Mouse (Mus musculus) layer of hippocampus, postnatal 36 days (tissue): Measurements from ENCODE around the gene C130050O18Rik. TPM values are rescaled to one million over a fixed set of nuclear protein-coding genes. Genes with fewer than 3 reads are reported as not detected.
"Not testable (repeated sequence)": the region's sequence is repeated elsewhere in the genome, so short reads cannot be mapped to it uniquely, and the experiment has no call there.

ENCODE experiments used
- DNase-seq, 2 experiments: peaks; one replicate each; pipeline ENCODE4 v3.0.0; 2022
- total RNA-seq, 2 experiments: library from RNA; stranded (reverse); gene quantifications; 2 replicates each; pipeline ENCODE4 v1.2.3; 2021

Gene C130050O18Rik
- total RNA-seq, 2 experiments from 2014 or later, result 0.20 TPM; not detected in 1

- DNase-seq, result peak; percentile 84 to 88
These were observed 24.5 kb upstream of the C130050O18Rik start for GRCm38 (mm10) chr5:139380385-139381248.

- DNase-seq, result no peak
These were observed 23.2 kb upstream of the C130050O18Rik start for GRCm38 (mm10) chr5:139381586-139382513.

DNA sequence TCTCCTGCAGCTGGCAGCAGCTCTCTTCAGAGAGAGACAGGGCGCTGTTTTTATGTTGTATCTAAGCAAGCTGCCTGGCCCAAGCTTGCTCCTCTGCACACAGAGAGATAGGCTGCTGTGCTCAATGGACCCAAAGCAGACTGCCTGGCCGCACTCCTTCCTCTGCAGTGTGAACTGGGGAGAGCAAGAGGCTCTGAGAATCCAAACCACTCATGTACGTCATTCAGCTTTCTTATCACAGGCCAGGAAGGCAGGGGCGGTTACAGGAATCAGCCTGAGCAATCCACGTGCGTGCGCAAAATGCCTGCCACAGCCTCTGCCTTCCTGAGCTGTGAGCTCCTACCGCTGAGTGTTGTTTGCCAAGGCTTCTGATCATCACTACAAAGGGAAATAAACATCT, 22.3 kb upstream of the C130050O18Rik start:
- DNase-seq, result no peak

DNA sequence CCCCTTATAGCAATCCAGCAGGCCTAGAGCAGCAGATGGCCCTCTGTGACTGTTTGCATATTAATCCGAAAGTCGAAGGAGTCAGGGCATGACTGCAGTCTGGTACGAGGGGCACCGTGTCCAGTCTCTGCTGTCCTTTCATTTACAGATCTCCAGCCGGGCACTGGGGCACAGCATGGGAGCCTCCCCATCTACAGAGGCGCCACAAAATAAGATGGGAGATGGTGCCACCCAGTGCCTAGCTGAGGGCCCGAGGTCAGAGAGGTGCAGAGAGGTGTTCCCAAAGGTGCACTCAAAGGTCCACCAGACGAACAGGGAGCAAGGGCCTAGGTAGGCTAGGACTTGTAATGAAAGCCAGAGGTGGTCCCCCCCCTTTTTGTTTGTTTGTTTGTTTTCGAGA, 21.8 kb upstream of the C130050O18Rik start:
- no peak for DNase-seq

DNA sequence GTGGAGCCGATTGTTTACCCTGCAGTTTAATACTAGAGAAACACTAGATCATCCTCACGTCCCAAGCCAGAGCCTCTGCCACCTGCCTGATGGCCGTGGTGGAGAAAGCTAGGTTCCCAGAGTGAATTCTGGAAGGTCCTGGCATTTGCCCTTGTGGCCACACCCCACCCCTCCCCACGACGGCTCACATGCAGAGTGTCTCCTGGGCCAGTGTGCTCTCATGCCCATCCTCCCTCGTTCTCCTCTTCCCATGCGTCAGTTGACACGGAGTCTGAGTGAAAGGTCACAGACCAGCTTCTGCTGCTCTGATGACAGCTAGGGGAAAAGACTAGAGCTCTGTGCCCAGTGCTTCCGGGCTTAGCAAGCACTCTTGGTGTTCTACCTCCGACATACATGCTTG, 20.5 kb upstream of the C130050O18Rik start:
- no peak for DNase-seq

DNA sequence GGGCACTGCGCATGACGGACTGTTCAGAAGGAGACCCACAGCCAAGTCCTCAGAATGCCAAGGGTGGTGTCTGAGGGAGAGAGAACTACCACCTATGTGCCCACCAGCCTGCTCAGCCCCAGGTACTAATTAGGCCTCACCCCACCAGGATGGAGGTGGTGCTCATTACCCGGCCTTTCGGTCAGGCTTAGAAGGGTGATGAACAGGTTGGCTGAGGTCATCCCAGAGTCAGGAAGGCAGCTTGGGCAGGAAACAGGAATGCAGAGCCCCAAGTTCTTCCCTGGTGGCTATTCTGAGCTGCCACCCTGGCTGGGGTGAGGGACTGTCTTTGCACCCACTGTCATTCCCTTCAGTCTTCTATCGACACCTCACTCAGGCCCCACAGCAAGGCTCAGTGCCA, 19.0 kb upstream of the C130050O18Rik start:
- DNase-seq, result no peak

GRCm38 (mm10) chr5:139387329-139388194, 17.5 kb upstream of the C130050O18Rik start:
- DNase-seq, result no peak

DNA sequence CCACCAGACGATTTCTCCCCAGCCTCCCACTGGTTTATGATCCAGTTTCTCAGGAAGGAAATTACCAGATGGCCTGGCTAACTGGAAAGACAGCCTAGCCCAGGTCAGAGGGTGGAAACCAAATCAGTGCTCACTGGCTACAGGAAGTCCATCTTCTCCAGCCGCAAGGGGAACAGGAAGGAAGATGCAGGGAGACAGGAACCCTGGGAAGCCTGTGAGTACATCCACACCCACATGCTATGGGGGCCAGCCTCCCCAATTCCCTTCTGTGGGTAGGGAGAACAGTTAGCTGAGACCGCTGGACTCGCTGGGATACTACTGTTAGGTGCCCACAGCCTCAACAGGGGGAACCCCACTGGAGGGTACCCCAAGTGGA, 16.9 kb upstream of the C130050O18Rik start:
- no peak for DNase-seq

- peak; percentile 55 to 73 for DNase-seq
These were observed 16.1 kb upstream of the C130050O18Rik start for GRCm38 (mm10) chr5:139388694-139389675.

DNA sequence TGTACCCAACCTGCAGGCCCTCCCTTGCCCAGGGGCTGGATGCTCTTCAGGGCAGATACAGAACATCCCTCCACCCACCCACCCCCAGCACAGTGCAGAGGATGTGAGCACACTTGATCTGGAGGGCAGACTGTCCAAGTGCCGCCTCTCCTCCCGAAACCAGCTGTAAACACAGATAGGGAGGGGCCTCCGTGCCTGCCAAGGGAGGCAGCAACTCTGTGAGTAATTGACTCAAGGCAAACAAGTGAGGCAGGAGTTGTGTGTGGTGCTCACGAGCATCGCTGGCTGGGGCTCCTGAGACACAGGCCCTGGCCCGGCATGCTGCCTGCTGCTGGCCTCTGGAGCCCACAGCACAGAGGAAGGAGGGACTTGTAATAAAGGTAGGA, 15.4 kb upstream of the C130050O18Rik start:
- peak; percentile 46 to 60 for DNase-seq

- not testable (repeated sequence) for DNase-seq
These were observed 14.6 kb upstream of the C130050O18Rik start for GRCm38 (mm10) chr5:139390324-139391119.

- no peak for DNase-seq
These were observed 13.6 kb upstream of the C130050O18Rik start for GRCm38 (mm10) chr5:139391309-139391990.

DNA sequence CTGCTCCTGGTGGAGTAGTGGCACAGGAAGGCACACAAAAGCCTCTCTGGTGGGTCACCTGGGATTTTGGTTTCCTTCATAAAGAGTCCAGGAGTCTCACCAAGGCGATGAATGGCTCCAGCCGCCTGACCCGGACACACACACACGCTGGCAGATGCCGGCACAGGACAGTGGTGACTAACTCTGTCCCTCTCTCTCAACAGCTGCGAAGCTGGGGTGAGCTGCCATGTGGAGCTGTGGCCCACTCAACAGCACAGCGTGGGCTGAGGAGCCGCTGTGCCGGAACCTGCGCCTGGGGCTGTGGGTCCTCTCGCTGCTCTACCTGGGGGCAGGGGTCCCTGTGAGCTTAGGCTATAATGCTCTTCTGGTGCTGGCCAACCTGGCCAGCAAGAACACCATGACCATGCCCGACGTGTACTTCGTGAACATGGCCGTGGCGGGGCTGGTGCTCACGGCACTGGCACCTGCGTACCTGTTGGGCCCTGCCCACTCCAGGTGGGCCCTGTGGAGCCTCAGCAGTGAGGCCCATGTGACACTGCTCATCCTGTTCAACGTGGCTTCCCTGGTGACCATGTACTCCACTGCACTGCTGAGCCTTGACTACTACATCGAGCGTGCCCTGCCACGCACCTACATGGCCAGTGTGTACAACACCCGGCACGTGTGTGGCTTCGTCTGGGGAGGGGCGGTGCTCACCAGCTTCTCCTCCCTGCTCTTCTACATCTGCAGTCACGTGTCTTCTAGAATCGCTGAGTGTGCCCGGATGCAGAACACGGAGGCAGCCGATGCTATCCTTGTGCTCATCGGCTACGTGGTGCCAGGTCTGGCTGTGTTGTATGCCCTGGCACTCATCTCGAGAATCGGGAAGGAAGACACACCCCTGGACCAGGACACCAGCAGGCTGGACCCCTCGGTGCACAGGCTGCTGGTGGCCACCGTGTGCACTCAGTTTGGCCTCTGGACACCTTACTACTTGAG, 12.6 kb upstream of the C130050O18Rik start:
- no peak for DNase-seq

DNA sequence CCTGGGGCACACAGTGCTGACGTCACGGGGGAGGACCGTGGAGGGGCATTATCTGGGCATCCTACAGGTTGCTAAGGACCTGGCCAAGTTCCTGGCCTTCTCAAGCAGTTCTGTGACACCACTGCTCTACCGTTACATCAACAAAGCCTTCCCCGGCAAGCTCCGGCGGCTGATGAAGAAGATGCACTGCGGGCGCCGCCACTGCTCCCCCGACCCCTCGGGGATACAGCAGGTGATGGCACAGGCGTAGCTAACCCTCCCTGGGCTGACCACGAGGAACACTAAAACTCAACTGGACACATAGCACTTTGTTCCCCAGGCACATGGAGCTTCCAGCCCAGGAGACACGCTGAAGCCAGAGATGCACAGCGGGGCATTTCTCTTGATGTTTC, 11.9 kb upstream of the C130050O18Rik start:
- no peak for DNase-seq

DNA sequence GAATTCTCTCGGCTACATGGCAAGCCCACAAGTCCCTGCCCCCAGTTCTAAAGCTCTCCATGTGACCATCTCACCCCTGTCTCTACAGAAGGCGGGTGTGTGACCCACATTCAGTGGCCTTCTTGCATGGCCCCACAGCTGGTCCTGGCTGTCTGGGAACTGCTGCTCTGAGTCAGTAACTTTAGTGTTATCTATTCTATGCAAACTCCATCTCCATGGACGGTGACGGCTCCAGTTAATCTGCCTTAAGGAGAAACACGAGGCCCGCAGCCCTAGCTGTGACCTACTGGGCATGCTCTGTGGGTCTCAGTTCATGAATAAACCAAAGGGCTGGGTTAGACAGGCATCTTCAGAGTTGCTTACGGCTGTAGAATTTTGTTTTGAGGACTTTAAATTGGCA, 10.7 kb upstream of the C130050O18Rik start:
- DNase-seq, result no peak

DNA sequence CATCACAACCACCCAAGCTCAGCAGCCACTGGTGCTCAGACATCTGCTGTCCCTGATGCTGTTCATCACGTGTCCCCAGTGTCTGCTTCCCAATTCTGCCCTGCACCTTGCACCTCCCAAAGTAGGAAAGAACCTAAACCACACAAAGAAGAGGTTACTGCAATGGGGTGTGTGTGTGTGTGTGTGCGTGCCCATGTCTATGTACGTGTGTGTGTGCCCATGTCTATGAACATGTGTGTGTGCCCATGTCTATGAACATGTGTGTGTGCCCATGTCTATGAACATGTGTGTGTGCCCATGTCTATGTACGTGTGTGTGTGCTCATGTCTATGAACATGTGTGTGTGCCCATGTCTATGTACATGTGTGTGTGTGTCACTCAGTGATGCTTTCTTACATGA, 9.6 kb upstream of the C130050O18Rik start:
- no peak for DNase-seq

- no peak for DNase-seq
These were observed 7.6 kb upstream of the C130050O18Rik start for GRCm38 (mm10) chr5:139397359-139397916.
